Mouse (Mus musculus): ENCODE measurements around the gene 2900011O08Rik. TPM values are rescaled to one million over a fixed set of nuclear protein-coding genes. Genes with fewer than 3 reads are reported as not detected.
"Not testable (repeated sequence)": the region's sequence is repeated elsewhere in the genome, so short reads cannot be mapped to it uniquely, and the experiment has no call there.

Gene 2900011O08Rik
- polyA plus RNA-seq, 1 experiment from 2014 or later: 0.44 TPM

- Histone ChIP-seq H3K36me3 (ENCODE audit: control insufficient read depth, insufficient read depth, low read length) (no peaks in the 10 kb centered on the region), H3K27ac (ENCODE audit: low read length) (no peak overlapping the region), H3K27me3 (ENCODE audit: control insufficient read depth, insufficient read depth, low read depth, low read length) (no peaks in the 10 kb centered on the region), H3K4me3 (ENCODE audit: low read length) (no peak overlapping the region), H3K9ac (ENCODE audit: low read length) (no peak overlapping the region), H3K9me3 (ENCODE audit: control insufficient read depth, low read length) (no peaks in the 10 kb centered on the region), H3K4me2 (ENCODE audit: low read depth, low read length) (no peak overlapping the region), H3K4me1 (replicated peaks; ENCODE audit: control insufficient read depth, insufficient read depth, low read length) (no peaks in the 10 kb centered on the region)
- no peak for ATAC-seq (ENCODE audit: low read depth)
- WGBS: 12% methylated on average over 1 of the region's 1 CpGs
Observed at GRCm38 (mm10) chr16:13962053-13962452, 24.4 kb upstream of the 2900011O08Rik start.

- H3K4me3 ChIP-seq (ENCODE audit: low read length): no peak overlapping the region
- ATAC-seq (ENCODE audit: low read depth): no peak
- no peak overlapping the region for H3K27ac ChIP-seq (ENCODE audit: low read length)
- H3K4me2 ChIP-seq (ENCODE audit: low read depth, low read length): no peak overlapping the region
- H3K4me1 ChIP-seq (replicated peaks; ENCODE audit: control insufficient read depth, insufficient read depth, low read length): no peaks in the 10 kb centered on the region
- H3K9ac ChIP-seq (ENCODE audit: low read length): no peak overlapping the region
- WGBS: 55% methylated on average over 1 of the region's 1 CpGs
- H3K9me3 ChIP-seq (ENCODE audit: control insufficient read depth, low read length): no peaks in the 10 kb centered on the region
- H3K36me3 ChIP-seq (ENCODE audit: control insufficient read depth, insufficient read depth, low read length): no peaks in the 10 kb centered on the region
- no peaks in the 10 kb centered on the region for H3K27me3 ChIP-seq (ENCODE audit: control insufficient read depth, insufficient read depth, low read depth, low read length)
Observed at GRCm38 (mm10) chr16:13969096-13969495, 17.3 kb upstream of the 2900011O08Rik start.

GRCm38 (mm10) chr16:13972051-13972450 is 14.4 kb upstream of the 2900011O08Rik start:
- H3K9me3 ChIP-seq (ENCODE audit: control insufficient read depth, low read length): no peaks in the 10 kb centered on the region; the same call in 1 of the 2 replicates
- no peaks in the 10 kb centered on the region for H3K27me3 ChIP-seq (ENCODE audit: control insufficient read depth, insufficient read depth, low read depth, low read length)
- H3K9ac ChIP-seq (ENCODE audit: low read length): no peak overlapping the region
- 84% methylated on average over 8 of the region's 8 CpGs for WGBS
- no peak for ATAC-seq (ENCODE audit: low read depth)
- no peaks in the 10 kb centered on the region for H3K36me3 ChIP-seq (ENCODE audit: control insufficient read depth, insufficient read depth, low read length)
- no peak overlapping the region for H3K4me2 ChIP-seq (ENCODE audit: low read depth, low read length)
- no peak overlapping the region for H3K27ac ChIP-seq (ENCODE audit: low read length)
- no peaks in the 10 kb centered on the region for H3K4me1 ChIP-seq (replicated peaks; ENCODE audit: control insufficient read depth, insufficient read depth, low read length)
- no peak overlapping the region for H3K4me3 ChIP-seq (ENCODE audit: low read length)

DNA sequence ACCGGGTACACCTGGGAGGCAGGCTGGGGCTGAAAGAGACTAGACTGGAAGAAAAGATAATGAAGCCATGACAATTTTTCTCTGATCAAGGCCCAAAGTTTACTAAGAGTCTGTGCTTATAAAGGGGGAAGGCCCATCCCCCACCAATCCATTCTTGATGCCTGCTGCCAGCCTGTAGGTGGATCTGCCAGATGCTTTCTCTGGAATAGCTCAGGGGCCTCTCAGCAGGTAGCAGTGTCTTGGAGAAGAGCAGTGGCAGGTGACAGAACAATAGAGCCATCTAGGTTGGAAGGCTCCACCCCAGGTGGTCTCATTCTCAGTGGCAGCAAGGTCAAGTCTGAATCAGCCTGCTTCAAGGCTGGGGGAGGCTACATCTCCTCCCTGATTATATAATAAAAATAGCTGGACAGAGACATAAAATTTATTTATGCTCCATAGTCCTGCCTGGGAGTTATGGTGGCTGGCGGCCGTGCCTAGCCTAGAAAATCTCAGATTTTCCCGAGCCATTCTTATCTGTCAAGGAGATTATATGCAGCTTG is 10.0 kb upstream of the 2900011O08Rik start:
- not testable (repeated sequence) for H3K4me1 ChIP-seq (replicated peaks; ENCODE audit: control insufficient read depth, insufficient read depth, low read length); H3K4me2 ChIP-seq (ENCODE audit: low read depth, low read length); H3K4me3 ChIP-seq (ENCODE audit: low read length); H3K9me3 ChIP-seq (ENCODE audit: control insufficient read depth, low read length); H3K27me3 ChIP-seq (ENCODE audit: control insufficient read depth, insufficient read depth, low read depth, low read length); H3K27ac ChIP-seq (ENCODE audit: low read length); H3K36me3 ChIP-seq (ENCODE audit: control insufficient read depth, insufficient read depth, low read length); H3K9ac ChIP-seq (ENCODE audit: low read length); ATAC-seq (ENCODE audit: low read depth)
- WGBS: 75% methylated on average over 4 of the region's 4 CpGs

DNA sequence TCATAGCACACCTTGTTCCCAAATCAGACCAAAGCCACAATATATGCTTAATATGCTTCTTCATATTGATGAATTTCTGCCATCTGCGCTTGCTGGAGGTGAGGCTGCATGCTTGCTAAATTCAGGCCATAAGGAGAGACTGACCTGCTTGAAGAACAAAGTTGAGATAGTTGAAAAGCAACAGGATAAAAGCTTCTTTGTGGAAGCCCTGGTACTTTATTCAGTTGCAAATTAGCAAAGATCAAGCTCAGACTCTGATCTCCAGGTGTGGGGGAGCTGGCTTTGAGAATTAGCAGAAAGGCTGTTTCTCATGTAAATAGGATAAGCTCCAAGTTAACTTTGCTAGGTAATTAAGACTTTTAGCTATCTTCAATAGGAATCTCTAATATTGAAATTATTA is 9.4 kb upstream of the 2900011O08Rik start:
- H3K4me2 ChIP-seq (ENCODE audit: low read depth, low read length); H3K4me3 ChIP-seq (ENCODE audit: low read length); H3K4me1 ChIP-seq (replicated peaks; ENCODE audit: control insufficient read depth, insufficient read depth, low read length); H3K27ac ChIP-seq (ENCODE audit: low read length); H3K36me3 ChIP-seq (ENCODE audit: control insufficient read depth, insufficient read depth, low read length); H3K9ac ChIP-seq (ENCODE audit: low read length); H3K27me3 ChIP-seq (ENCODE audit: control insufficient read depth, insufficient read depth, low read depth, low read length); ATAC-seq (ENCODE audit: low read depth); H3K9me3 ChIP-seq (ENCODE audit: control insufficient read depth, low read length): not testable (repeated sequence)
- 64% methylated on average over 1 of the region's 1 CpGs for WGBS

- not testable (repeated sequence) for H3K9me3 ChIP-seq (ENCODE audit: control insufficient read depth, low read length); ATAC-seq (ENCODE audit: low read depth); H3K27me3 ChIP-seq (ENCODE audit: control insufficient read depth, insufficient read depth, low read depth, low read length); H3K36me3 ChIP-seq (ENCODE audit: control insufficient read depth, insufficient read depth, low read length); H3K4me3 ChIP-seq (ENCODE audit: low read length); H3K4me1 ChIP-seq (replicated peaks; ENCODE audit: control insufficient read depth, insufficient read depth, low read length); H3K9ac ChIP-seq (ENCODE audit: low read length); H3K27ac ChIP-seq (ENCODE audit: low read length); H3K4me2 ChIP-seq (ENCODE audit: low read depth, low read length)
- 80% methylated on average over 3 of the region's 3 CpGs for WGBS
Observed at GRCm38 (mm10) chr16:13981726-13982125, 4.7 kb upstream of the 2900011O08Rik start.

DNA sequence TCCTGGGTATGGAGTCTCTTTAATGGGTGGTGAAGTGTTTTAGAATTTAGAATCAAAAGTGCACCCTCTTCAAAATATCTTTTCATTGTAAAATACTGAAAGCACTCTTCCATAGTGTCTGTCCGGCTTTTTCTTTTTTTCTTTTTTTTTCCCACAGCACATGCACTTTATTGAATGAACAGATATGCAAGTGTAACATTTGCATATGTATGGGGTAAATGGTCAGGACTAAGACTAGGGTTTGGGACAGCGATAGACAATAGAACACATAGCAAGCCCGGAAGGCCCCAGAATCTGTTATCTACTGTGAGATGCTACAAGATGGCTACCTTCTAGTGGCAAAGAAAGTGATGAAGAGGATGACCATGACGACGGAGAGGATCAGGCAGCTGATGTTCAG is 3.2 kb upstream of the 2900011O08Rik start:
- WGBS: 90% methylated on average over 5 of the region's 5 CpGs
- H3K4me3 ChIP-seq (ENCODE audit: low read length): no peak overlapping the region
- H3K27ac ChIP-seq (ENCODE audit: low read length): no peak overlapping the region
- no peaks in the 10 kb centered on the region for H3K36me3 ChIP-seq (ENCODE audit: control insufficient read depth, insufficient read depth, low read length)
- no peak overlapping the region for H3K4me2 ChIP-seq (ENCODE audit: low read depth, low read length)
- no peaks in the 10 kb centered on the region for H3K27me3 ChIP-seq (ENCODE audit: control insufficient read depth, insufficient read depth, low read depth, low read length)
- ATAC-seq (ENCODE audit: low read depth): no peak
- H3K4me1 ChIP-seq (replicated peaks; ENCODE audit: control insufficient read depth, insufficient read depth, low read length): no peaks in the 10 kb centered on the region
- H3K9ac ChIP-seq (ENCODE audit: low read length): no peak overlapping the region
- H3K9me3 ChIP-seq (ENCODE audit: control insufficient read depth, low read length): no peaks in the 10 kb centered on the region

DNA sequence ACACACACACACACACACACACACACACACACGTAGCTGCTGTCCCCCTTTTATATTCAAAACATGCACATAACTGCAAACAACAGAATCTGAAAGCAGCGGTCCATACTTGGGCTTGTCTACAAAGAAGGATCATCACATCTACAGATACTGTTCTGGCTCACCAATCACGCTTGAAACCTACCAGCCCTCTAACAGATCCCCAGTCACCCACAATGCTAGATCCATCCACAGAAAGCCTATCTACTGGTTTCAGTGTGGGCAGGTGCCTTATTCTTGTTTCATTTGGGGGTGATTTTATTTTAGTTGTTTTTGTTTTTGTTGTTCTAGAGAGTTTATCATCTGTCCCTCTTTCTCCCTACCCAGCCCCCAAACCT is 219 bp upstream of the 2900011O08Rik start:
- Histone ChIP-seq H3K4me2 (ENCODE audit: low read depth, low read length) (no peak overlapping the region), H3K4me3 (ENCODE audit: low read length) (no peak overlapping the region), H3K4me1 (replicated peaks; ENCODE audit: control insufficient read depth, insufficient read depth, low read length) (no peaks in the 10 kb centered on the region), H3K27me3 (ENCODE audit: control insufficient read depth, insufficient read depth, low read depth, low read length) (no peaks in the 10 kb centered on the region), H3K9me3 (ENCODE audit: control insufficient read depth, low read length) (no peaks in the 10 kb centered on the region), H3K36me3 (ENCODE audit: control insufficient read depth, insufficient read depth, low read length) (no peaks in the 10 kb centered on the region), H3K27ac (ENCODE audit: low read length) (no peak overlapping the region), H3K9ac (ENCODE audit: low read length) (no peak overlapping the region)
- no peak for ATAC-seq (ENCODE audit: low read depth)
- 73% methylated on average over 3 of the region's 3 CpGs for WGBS

DNA sequence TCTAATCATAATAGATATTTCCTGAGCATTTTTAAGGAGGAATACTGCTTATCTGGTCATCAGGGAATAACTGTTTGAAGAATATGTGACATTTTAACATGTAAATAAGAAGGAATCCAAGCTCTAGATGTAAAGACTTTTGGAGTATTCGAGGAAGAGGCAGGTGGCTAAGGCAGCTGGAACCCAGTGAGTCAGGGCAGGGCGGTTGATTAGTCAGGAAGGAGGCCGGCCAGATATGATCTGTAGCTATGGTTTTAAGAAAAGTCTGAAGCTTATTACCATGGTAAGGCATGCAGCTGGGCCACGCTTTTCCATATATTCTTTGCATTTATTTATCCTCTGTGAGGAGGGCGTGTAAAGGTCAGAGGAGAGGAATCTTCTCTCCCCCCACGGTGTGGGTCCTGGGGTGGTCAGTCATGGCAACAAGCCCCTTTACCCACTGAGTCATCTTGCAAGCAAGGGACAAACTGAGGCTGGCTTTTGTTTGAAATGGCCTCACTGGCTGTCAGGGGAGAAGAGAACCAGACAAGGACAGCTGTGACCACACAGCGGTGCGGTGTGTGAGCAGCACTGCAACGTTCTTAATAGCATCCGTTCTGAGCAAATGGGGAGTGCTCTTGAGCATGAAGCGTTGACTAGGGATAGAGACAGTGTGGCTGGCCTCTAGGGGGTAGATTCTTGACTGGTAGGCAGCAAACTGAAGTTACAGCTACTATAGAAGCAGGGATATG is 6.3 kb downstream of the 2900011O08Rik start:
- no peaks in the 10 kb centered on the region for H3K36me3 ChIP-seq (ENCODE audit: control insufficient read depth, insufficient read depth, low read length)
- no peak overlapping the region for H3K9ac ChIP-seq (ENCODE audit: low read length)
- H3K27me3 ChIP-seq (ENCODE audit: control insufficient read depth, insufficient read depth, low read depth, low read length): no peaks in the 10 kb centered on the region
- no peak for ATAC-seq (ENCODE audit: low read depth)
- 81% methylated on average over 11 of the region's 11 CpGs for WGBS
- H3K27ac ChIP-seq (ENCODE audit: low read length): no peak overlapping the region
- no peak overlapping the region for H3K4me3 ChIP-seq (ENCODE audit: low read length)
- no peak overlapping the region for H3K4me2 ChIP-seq (ENCODE audit: low read depth, low read length)
- H3K9me3 ChIP-seq (ENCODE audit: control insufficient read depth, low read length): no peaks in the 10 kb centered on the region
- H3K4me1 ChIP-seq (replicated peaks; ENCODE audit: control insufficient read depth, insufficient read depth, low read length): no peaks in the 10 kb centered on the region
